Mouse (Mus musculus) midbrain, embryonic 12.5 days (tissue): Measurements from ENCODE around the gene Ccnjl. TPM values are rescaled to one million over a fixed set of nuclear protein-coding genes. Genes with fewer than 3 reads are reported as not detected.

ENCODE experiments used
- ATAC-seq: fragments of 200-750 bp; cut with Nextera tagmentation; 2 replicates; pipeline ENCODE4 v1.8.0; 2017; ENCODE audit warnings: low read depth, moderate TSS enrichment, moderate library complexity; ENCODE audit not compliant: low FRiP score
- H3K27ac ChIP-seq: fragments of 300-500 bp; sonication (generic); replicated peaks from 2 replicates; pipeline ENCODE4 v1.5.1; 2016; ENCODE audit warnings: mild to moderate bottlenecking
- H3K27me3 ChIP-seq: fragments of 300-500 bp; sonication (generic); 2 replicates; pipeline ENCODE4 v1.6.1; 2016; ENCODE audit warnings: mild to moderate bottlenecking
- H3K36me3 ChIP-seq: fragments of 300-500 bp; sonication (generic); 2 replicates; pipeline ENCODE4 v1.6.1; 2016
- H3K4me1 ChIP-seq: fragments of 300-500 bp; sonication (generic); 2 replicates; pipeline ENCODE4 v1.6.1; 2016
- H3K4me2 ChIP-seq: fragments of 300-500 bp; sonication (generic); replicated peaks from 2 replicates; pipeline ENCODE4 v1.6.1; 2016; ENCODE audit warnings: mild to moderate bottlenecking, moderate library complexity
- H3K4me3 ChIP-seq: fragments of 300-500 bp; sonication (generic); 2 replicates; pipeline ENCODE4 v1.5.1; 2016; ENCODE audit warnings: mild to moderate bottlenecking
- H3K9ac ChIP-seq: fragments of 300-500 bp; sonication (generic); replicated peaks from 2 replicates; pipeline ENCODE4 v1.6.1; 2016; ENCODE audit warnings: mild to moderate bottlenecking, moderate library complexity
- H3K9me3 ChIP-seq: fragments of 300-500 bp; sonication (generic); 2 replicates; pipeline ENCODE4 v1.6.1; 2016; ENCODE audit warnings: mild to moderate bottlenecking
- WGBS: fragments of 180-500 bp; shearing (Covaris S2); methylation state at CpG from one replicate; pipeline ENCODE4 v1.1.7; 2016; 5-methylcytosine and 5-hydroxymethylcytosine counted together
- polyA plus RNA-seq: library from polyadenylated mRNA; unstranded; fragments of >200 nt; fragmentation: Nextera tagmentation; extraction: Ambion mirVana; gene quantifications from 2 replicates; pipeline ENCODE4 v1.2.1, GENCODE M21; 2016

Ccnjl gene
- polyA plus RNA-seq, 1 experiment from 2014 or later: 32.4 TPM

- Histone ChIP-seq H3K9ac (no peak overlapping the region), H3K27ac (no peak overlapping the region), H3K36me3 (no peaks in the 10 kb centered on the region), H3K27me3 (0 out of 2 replicates have a peak, but pooled peaks cover 2% of the 10 kb centered on the region), H3K4me3 (no peak overlapping the region), H3K4me1 (peaks cover 7% of the 10 kb centered on the region; the same call in 1 of the 2 replicates), H3K4me2 (no peak overlapping the region), H3K9me3 (peaks cover 8% of the 10 kb centered on the region; the same call in 1 of the 2 replicates)
- no peak for ATAC-seq
- 74% methylated on average over 3 of the region's 3 CpGs for WGBS
These were observed 33.1 kb upstream of the Ccnjl start for GRCm38 (mm10) chr11:43495532-43495931.

- 75% methylated on average over 6 of the region's 6 CpGs for WGBS
- ATAC-seq: no peak
- no peak overlapping the region for H3K27ac ChIP-seq
- no peak overlapping the region for H3K9ac ChIP-seq
- H3K36me3 ChIP-seq: no peaks in the 10 kb centered on the region
- no peak overlapping the region for H3K4me2 ChIP-seq
- H3K27me3 ChIP-seq: no peaks in the 10 kb centered on the region
- H3K4me3 ChIP-seq: no peak overlapping the region
- H3K9me3 ChIP-seq: peaks cover 8% of the 10 kb centered on the region; the same call in 1 of the 2 replicates
- H3K4me1 ChIP-seq: no peaks in the 10 kb centered on the region
These were observed 27.3 kb upstream of the Ccnjl start for GRCm38 (mm10) chr11:43501256-43501655.

GRCm38 (mm10) chr11:43505188-43505587, 23.4 kb upstream of the Ccnjl start:
- Histone ChIP-seq H3K4me2 (no peak overlapping the region), H3K4me1 (no peaks in the 10 kb centered on the region), H3K27ac (no peak overlapping the region), H3K9me3 (no peaks in the 10 kb centered on the region), H3K9ac (no peak overlapping the region), H3K4me3 (no peak overlapping the region), H3K36me3 (no peaks in the 10 kb centered on the region), H3K27me3 (no peaks in the 10 kb centered on the region)
- ATAC-seq: no peak
- 89% methylated on average over 7 of the region's 7 CpGs for WGBS

GRCm38 (mm10) chr11:43507976-43508375, 20.6 kb upstream of the Ccnjl start:
- Histone ChIP-seq H3K4me3 (no peak overlapping the region), H3K4me2 (no peak overlapping the region), H3K27ac (no peak overlapping the region), H3K36me3 (no peaks in the 10 kb centered on the region), H3K27me3 (no peaks in the 10 kb centered on the region), H3K9ac (no peak overlapping the region), H3K9me3 (no peaks in the 10 kb centered on the region), H3K4me1 (no peaks in the 10 kb centered on the region)
- 89% methylated on average over 6 of the region's 6 CpGs for WGBS
- ATAC-seq: no peak

- no peak overlapping the region for H3K9ac ChIP-seq
- no peaks in the 10 kb centered on the region for H3K4me1 ChIP-seq
- no peaks in the 10 kb centered on the region for H3K27me3 ChIP-seq
- H3K9me3 ChIP-seq: no peaks in the 10 kb centered on the region
- H3K36me3 ChIP-seq: no peaks in the 10 kb centered on the region
- ATAC-seq: no peak
- H3K27ac ChIP-seq: no peak overlapping the region
- no peak overlapping the region for H3K4me3 ChIP-seq
- no peak overlapping the region for H3K4me2 ChIP-seq
- 95% methylated on average over 5 of the region's 5 CpGs for WGBS
These were observed 18.7 kb upstream of the Ccnjl start for GRCm38 (mm10) chr11:43509878-43510277.

- no peak for ATAC-seq
- Histone ChIP-seq H3K9ac (no peak overlapping the region), H3K4me3 (no peak overlapping the region), H3K27me3 (no peaks in the 10 kb centered on the region), H3K4me2 (no peak overlapping the region), H3K27ac (no peak overlapping the region), H3K9me3 (no peaks in the 10 kb centered on the region), H3K36me3 (no peaks in the 10 kb centered on the region), H3K4me1 (no peaks in the 10 kb centered on the region)
- 73% methylated on average over 2 of the region's 2 CpGs for WGBS
These were observed 15.9 kb upstream of the Ccnjl start for GRCm38 (mm10) chr11:43512661-43513190.

- H3K4me2 ChIP-seq: no peak overlapping the region
These were observed 12.1 kb upstream of the Ccnjl start for GRCm38 (mm10) chr11:43516344-43517021.

GRCm38 (mm10) chr11:43517641-43518040, 10.9 kb upstream of the Ccnjl start:
- H3K36me3 ChIP-seq: no peaks in the 10 kb centered on the region
- no peaks in the 10 kb centered on the region for H3K4me1 ChIP-seq
- H3K4me2 ChIP-seq: no peak overlapping the region
- ATAC-seq: no peak
- H3K9ac ChIP-seq: no peak overlapping the region
- no peak overlapping the region for H3K27ac ChIP-seq
- H3K27me3 ChIP-seq: no peaks in the 10 kb centered on the region; the same call in 1 of the 2 replicates
- WGBS: 77% methylated on average over 11 of the region's 11 CpGs
- H3K9me3 ChIP-seq: no peaks in the 10 kb centered on the region
- no peak overlapping the region for H3K4me3 ChIP-seq

More at GRCm38 (mm10) chr11:43516344-43517021, 12.1 kb upstream of the Ccnjl start:
- Histone ChIP-seq H3K9ac (no peak overlapping the region), H3K4me1 (no peaks in the 10 kb centered on the region), H3K36me3 (no peaks in the 10 kb centered on the region), H3K9me3 (no peaks in the 10 kb centered on the region), H3K27ac (no peak overlapping the region), H3K27me3 (no peaks in the 10 kb centered on the region; the same call in 1 of the 2 replicates), H3K4me3 (no peak overlapping the region)
- WGBS: 39% methylated on average over 8 of the region's 8 CpGs
- ATAC-seq: peak; percentile 56; the same call in 1 of the 2 replicates

GRCm38 (mm10) chr11:43518086-43518485, 10.5 kb upstream of the Ccnjl start:
- Histone ChIP-seq H3K4me2 (no peak overlapping the region), H3K9ac (no peak overlapping the region), H3K4me1 (no peaks in the 10 kb centered on the region), H3K9me3 (no peaks in the 10 kb centered on the region), H3K27ac (no peak overlapping the region), H3K36me3 (no peaks in the 10 kb centered on the region), H3K27me3 (no peaks in the 10 kb centered on the region; the same call in 1 of the 2 replicates), H3K4me3 (no peak overlapping the region)
- no peak for ATAC-seq

- no peak overlapping the region for H3K4me2 ChIP-seq
- H3K4me1 ChIP-seq: no peaks in the 10 kb centered on the region
- H3K36me3 ChIP-seq: no peaks in the 10 kb centered on the region
- H3K9me3 ChIP-seq: no peaks in the 10 kb centered on the region
- H3K4me3 ChIP-seq: no peak overlapping the region
- no peak for ATAC-seq
- H3K27ac ChIP-seq: no peak overlapping the region
- H3K27me3 ChIP-seq: no peaks in the 10 kb centered on the region; the same call in 1 of the 2 replicates
- no peak overlapping the region for H3K9ac ChIP-seq
These were observed 9.8 kb upstream of the Ccnjl start for GRCm38 (mm10) chr11:43518821-43519220.

GRCm38 (mm10) chr11:43520521-43520920, 8.1 kb upstream of the Ccnjl start:
- Histone ChIP-seq H3K27ac (no peak overlapping the region), H3K9me3 (no peaks in the 10 kb centered on the region), H3K9ac (no peak overlapping the region), H3K36me3 (no peaks in the 10 kb centered on the region), H3K4me1 (no peaks in the 10 kb centered on the region), H3K4me2 (no peak overlapping the region), H3K27me3 (peaks cover 3% of the 10 kb centered on the region; the same call in 1 of the 2 replicates), H3K4me3 (no peak overlapping the region)
- WGBS: 85% methylated on average over 3 of the region's 3 CpGs
- no peak for ATAC-seq

- peak; percentile 42 for ATAC-seq
- Histone ChIP-seq H3K36me3 (peaks cover 6% of the 10 kb centered on the region; the same call in 1 of the 2 replicates), H3K9ac (peak overlapping the region; percentile 90), H3K27ac (peak overlapping the region; percentile 88), H3K4me1 (peaks cover 28% of the 10 kb centered on the region), H3K9me3 (no peaks in the 10 kb centered on the region), H3K4me2 (peak overlapping the region; percentile 74), H3K27me3 (0 out of 2 replicates have a peak, but pooled peaks cover 3% of the 10 kb centered on the region), H3K4me3 (peak overlapping the region; percentile 81)
- 0% methylated on average over 25 of the region's 25 CpGs for WGBS
These were observed 404 bp upstream of the Ccnjl start for GRCm38 (mm10) chr11:43528078-43528682.
